Mouse (Mus musculus): ENCODE measurements at regions not wholly inside any gene's neighbourhood (a gene's known extent, or its start where the extent isn't known, plus 50 kb on each side); places are given as distances from the start of the nearest gene placed in this dataset.

DNA sequence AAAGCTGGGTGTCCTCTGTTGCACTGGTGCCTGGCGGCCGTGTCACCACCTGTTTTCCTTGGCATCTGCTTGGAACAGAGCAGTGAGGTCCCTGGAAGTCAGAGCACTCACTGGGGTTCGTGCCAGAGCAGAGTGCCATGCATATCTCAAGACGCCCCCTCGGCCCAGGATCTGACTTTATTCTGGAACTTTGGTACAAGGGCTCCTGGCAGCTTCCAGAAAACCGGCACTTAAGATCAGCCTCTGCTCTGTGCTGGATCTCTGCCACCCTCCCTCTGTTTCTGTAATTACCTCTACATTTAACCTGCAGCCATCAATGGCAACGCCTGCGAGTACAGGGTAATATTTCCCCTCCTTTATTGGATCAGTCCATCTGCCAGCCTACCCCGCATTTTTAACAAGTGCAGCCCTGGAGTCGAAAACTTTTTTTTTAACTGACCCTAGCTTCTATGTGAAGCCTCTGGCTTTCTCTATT is 416.9 kb downstream of the Nr2f2 start:
- H3K27me3 ChIP-seq (replicated peaks; ENCODE audit: control insufficient read depth, insufficient read depth, low read length) = no peaks in the 10 kb centered on the region
- no peaks in the 10 kb centered on the region for H3K36me3 ChIP-seq (ENCODE audit: control insufficient read depth, insufficient read depth, low read length)
- ATAC-seq (ENCODE audit: low read depth) = no peak
- 48% methylated on average over 10 of the region's 10 CpGs for WGBS
- no peak overlapping the region for H3K4me2 ChIP-seq (ENCODE audit: low read depth, low read length)
- DNase-seq (ENCODE audit: low spot score) = peak; percentile 36
- H3K9me3 ChIP-seq (ENCODE audit: control insufficient read depth, low read length) = no peaks in the 10 kb centered on the region
- H3K9ac ChIP-seq (ENCODE audit: low read depth, low read length) = no peak overlapping the region
- 0 out of 2 replicates have a peak, but pooled peaks cover 3% of the 10 kb centered on the region for H3K4me1 ChIP-seq (ENCODE audit: control insufficient read depth, insufficient read depth, low read length)
- no peak overlapping the region for H3K4me3 ChIP-seq (ENCODE audit: low read depth, low read length)
- H3K27ac ChIP-seq (replicated peaks; ENCODE audit: low read depth, low read length) = no peak overlapping the region

GRCm38 (mm10) chr7:69946396-69946795 is 420.1 kb downstream of the Nr2f2 start:
- Histone ChIP-seq H3K4me3 (ENCODE audit: low read depth, low read length) (no peak overlapping the region), H3K9me3 (ENCODE audit: control insufficient read depth, low read length) (no peaks in the 10 kb centered on the region), H3K4me2 (ENCODE audit: low read depth, low read length) (no peak overlapping the region), H3K4me1 (ENCODE audit: control insufficient read depth, insufficient read depth, low read length) (0 out of 2 replicates have a peak, but pooled peaks cover 3% of the 10 kb centered on the region), H3K27me3 (replicated peaks; ENCODE audit: control insufficient read depth, insufficient read depth, low read length) (no peaks in the 10 kb centered on the region), H3K9ac (ENCODE audit: low read depth, low read length) (no peak overlapping the region), H3K36me3 (ENCODE audit: control insufficient read depth, insufficient read depth, low read length) (no peaks in the 10 kb centered on the region), H3K27ac (replicated peaks; ENCODE audit: low read depth, low read length) (no peak overlapping the region)
- WGBS = 79% methylated on average over 3 of the region's 3 CpGs
- DNase-seq (ENCODE audit: low spot score) (no peak), ATAC-seq (ENCODE audit: low read depth) (no peak)

GRCm38 (mm10) chr7:69941881-69942280 is 424.7 kb downstream of the Nr2f2 start:
- Histone ChIP-seq H3K9ac (ENCODE audit: low read depth, low read length) (no peak overlapping the region), H3K9me3 (ENCODE audit: control insufficient read depth, low read length) (no peaks in the 10 kb centered on the region), H3K36me3 (ENCODE audit: control insufficient read depth, insufficient read depth, low read length) (no peaks in the 10 kb centered on the region), H3K4me2 (ENCODE audit: low read depth, low read length) (no peak overlapping the region), H3K4me1 (ENCODE audit: control insufficient read depth, insufficient read depth, low read length) (no peaks in the 10 kb centered on the region), H3K27me3 (replicated peaks; ENCODE audit: control insufficient read depth, insufficient read depth, low read length) (no peaks in the 10 kb centered on the region), H3K27ac (replicated peaks; ENCODE audit: low read depth, low read length) (no peak overlapping the region), H3K4me3 (ENCODE audit: low read depth, low read length) (no peak overlapping the region)
- no peak for ATAC-seq (ENCODE audit: low read depth)
- no peak for DNase-seq (ENCODE audit: low spot score)
- 91% methylated on average over 6 of the region's 6 CpGs for WGBS

DNA sequence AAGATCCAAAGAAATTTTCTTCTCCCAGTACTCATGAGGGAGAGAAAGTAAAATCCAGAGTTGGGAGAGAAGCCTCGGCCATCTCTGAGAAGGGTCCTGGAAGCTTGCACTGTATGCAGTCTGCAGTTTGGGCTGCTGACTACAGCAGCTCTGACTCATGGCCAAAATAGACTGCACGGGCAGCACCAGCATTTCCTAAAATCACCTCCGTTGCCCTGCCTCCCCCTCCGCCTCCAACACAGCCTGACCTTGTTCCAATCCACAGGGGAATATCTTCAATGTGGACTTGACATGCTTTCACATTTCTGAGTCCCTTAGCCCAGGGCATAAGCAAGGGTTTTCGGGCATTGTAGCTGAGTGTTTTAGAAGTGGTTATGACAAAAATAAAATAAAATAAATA is 441.3 kb downstream of the Nr2f2 start:
- H3K27me3 ChIP-seq (replicated peaks; ENCODE audit: control insufficient read depth, insufficient read depth, low read length) = no peaks in the 10 kb centered on the region
- H3K9me3 ChIP-seq (ENCODE audit: control insufficient read depth, low read length) = 0 out of 2 replicates have a peak, but pooled peaks cover 3% of the 10 kb centered on the region
- WGBS = 88% methylated on average over 5 of the region's 5 CpGs
- ATAC-seq (ENCODE audit: low read depth) (no peak), DNase-seq (ENCODE audit: low spot score) (no peak)
- no peak overlapping the region for H3K4me3 ChIP-seq (ENCODE audit: low read depth, low read length)
- H3K4me2 ChIP-seq (ENCODE audit: low read depth, low read length) = no peak overlapping the region
- no peak overlapping the region for H3K27ac ChIP-seq (replicated peaks; ENCODE audit: low read depth, low read length)
- H3K4me1 ChIP-seq (ENCODE audit: control insufficient read depth, insufficient read depth, low read length) = no peaks in the 10 kb centered on the region
- no peaks in the 10 kb centered on the region for H3K36me3 ChIP-seq (ENCODE audit: control insufficient read depth, insufficient read depth, low read length)
- no peak overlapping the region for H3K9ac ChIP-seq (ENCODE audit: low read depth, low read length)

- Histone ChIP-seq H3K4me2 (ENCODE audit: low read depth, low read length) (no peak overlapping the region), H3K4me3 (ENCODE audit: low read depth, low read length) (no peak overlapping the region), H3K9ac (ENCODE audit: low read depth, low read length) (no peak overlapping the region), H3K27ac (replicated peaks; ENCODE audit: low read depth, low read length) (no peak overlapping the region), H3K9me3 (ENCODE audit: control insufficient read depth, low read length) (0 out of 2 replicates have a peak, but pooled peaks cover 3% of the 10 kb centered on the region), H3K4me1 (ENCODE audit: control insufficient read depth, insufficient read depth, low read length) (no peaks in the 10 kb centered on the region), H3K27me3 (replicated peaks; ENCODE audit: control insufficient read depth, insufficient read depth, low read length) (no peaks in the 10 kb centered on the region), H3K36me3 (ENCODE audit: control insufficient read depth, insufficient read depth, low read length) (no peaks in the 10 kb centered on the region)
- ATAC-seq (ENCODE audit: low read depth) (no peak), DNase-seq (ENCODE audit: low spot score) (no peak)
These were observed 442.0 kb downstream of the Nr2f2 start for GRCm38 (mm10) chr7:69924551-69924950.

- Histone ChIP-seq H3K4me1 (ENCODE audit: control insufficient read depth, insufficient read depth, low read length) (no peaks in the 10 kb centered on the region), H3K27me3 (replicated peaks; ENCODE audit: control insufficient read depth, insufficient read depth, low read length) (no peaks in the 10 kb centered on the region), H3K4me3 (ENCODE audit: low read depth, low read length) (no peak overlapping the region), H3K9ac (ENCODE audit: low read depth, low read length) (no peak overlapping the region), H3K27ac (replicated peaks; ENCODE audit: low read depth, low read length) (no peak overlapping the region), H3K9me3 (ENCODE audit: control insufficient read depth, low read length) (no peaks in the 10 kb centered on the region), H3K4me2 (ENCODE audit: low read depth, low read length) (no peak overlapping the region), H3K36me3 (ENCODE audit: control insufficient read depth, insufficient read depth, low read length) (no peaks in the 10 kb centered on the region)
- WGBS = 76% methylated on average over 4 of the region's 4 CpGs
- DNase-seq (ENCODE audit: low spot score) (no peak), ATAC-seq (ENCODE audit: low read depth) (no peak)
These were observed 454.8 kb downstream of the Nr2f2 start for GRCm38 (mm10) chr7:69911760-69912159.

DNA sequence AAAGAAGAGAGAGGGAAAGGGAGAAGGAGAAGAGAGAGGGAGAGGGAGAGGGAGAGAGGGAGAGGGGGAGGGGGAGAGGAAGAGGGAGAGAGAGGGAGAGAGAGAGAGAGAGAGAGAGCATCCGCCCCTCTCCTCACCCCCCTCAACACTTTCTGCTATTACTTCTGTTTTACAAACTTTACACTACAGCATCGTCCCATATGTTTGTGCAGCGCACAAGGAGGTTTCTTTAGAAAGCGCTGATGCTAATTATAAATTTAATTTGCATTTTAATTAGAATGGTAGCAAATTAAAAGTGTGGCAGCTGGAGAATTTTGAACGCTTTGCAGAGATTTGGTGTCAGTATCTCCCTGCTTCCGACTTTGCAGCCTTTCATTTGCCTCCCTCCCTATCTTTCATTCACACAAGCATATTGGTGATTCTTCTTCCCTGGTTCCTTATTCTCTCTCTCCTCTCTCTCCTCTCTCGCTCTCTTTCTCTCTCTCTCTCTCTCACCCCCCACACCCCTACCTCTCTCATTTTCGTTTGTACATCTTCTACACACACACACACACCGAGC is 476.0 kb downstream of the Nr2f2 start:
- ATAC-seq (ENCODE audit: low read depth) = no peak

GRCm38 (mm10) chr7:69888251-69888650 is 478.3 kb downstream of the Nr2f2 start:
- Histone ChIP-seq H3K4me3 (ENCODE audit: low read depth, low read length) (no peak overlapping the region), H3K36me3 (ENCODE audit: control insufficient read depth, insufficient read depth, low read length) (no peaks in the 10 kb centered on the region), H3K4me1 (ENCODE audit: control insufficient read depth, insufficient read depth, low read length) (no peaks in the 10 kb centered on the region), H3K9me3 (ENCODE audit: control insufficient read depth, low read length) (no peaks in the 10 kb centered on the region), H3K4me2 (ENCODE audit: low read depth, low read length) (no peak overlapping the region), H3K27me3 (replicated peaks; ENCODE audit: control insufficient read depth, insufficient read depth, low read length) (no peaks in the 10 kb centered on the region), H3K27ac (replicated peaks; ENCODE audit: low read depth, low read length) (no peak overlapping the region), H3K9ac (ENCODE audit: low read depth, low read length) (no peak overlapping the region)
- DNase-seq (ENCODE audit: low spot score) = no peak
- WGBS = 84% methylated on average over 7 of the region's 7 CpGs
- no peak for ATAC-seq (ENCODE audit: low read depth)

More for the DNA sequence above, 476.0 kb downstream of the Nr2f2 start:
- no peaks in the 10 kb centered on the region for H3K4me1 ChIP-seq (ENCODE audit: control insufficient read depth, insufficient read depth, low read length)
- H3K27ac ChIP-seq (replicated peaks; ENCODE audit: low read depth, low read length) = no peak overlapping the region
- DNase-seq (ENCODE audit: low spot score) = no peak
- 71% methylated on average over 9 of the region's 9 CpGs for WGBS
- H3K36me3 ChIP-seq (ENCODE audit: control insufficient read depth, insufficient read depth, low read length) = no peaks in the 10 kb centered on the region
- H3K27me3 ChIP-seq (replicated peaks; ENCODE audit: control insufficient read depth, insufficient read depth, low read length) = no peaks in the 10 kb centered on the region
- no peak overlapping the region for H3K9ac ChIP-seq (ENCODE audit: low read depth, low read length)
- no peak overlapping the region for H3K4me2 ChIP-seq (ENCODE audit: low read depth, low read length)
- no peaks in the 10 kb centered on the region for H3K9me3 ChIP-seq (ENCODE audit: control insufficient read depth, low read length)
- no peak overlapping the region for H3K4me3 ChIP-seq (ENCODE audit: low read depth, low read length)

DNA sequence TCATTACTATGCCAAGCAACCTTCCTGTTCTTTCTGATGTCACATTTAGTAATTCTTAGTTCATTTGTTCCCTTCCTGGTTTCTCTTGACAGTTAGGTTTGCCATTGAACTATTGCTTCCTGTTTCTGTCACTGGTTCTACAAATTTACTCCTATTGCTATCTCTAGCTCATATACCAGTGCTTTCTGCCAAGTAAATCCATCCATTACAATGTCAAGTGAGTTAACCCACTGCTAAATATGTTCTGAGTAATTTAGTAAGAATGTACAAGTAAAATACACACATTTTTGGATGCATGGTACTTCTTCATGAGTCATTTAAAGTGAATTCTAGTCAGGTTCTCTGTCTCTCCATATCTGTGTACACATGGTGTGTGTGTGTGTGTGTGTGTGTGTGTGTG is 489.5 kb downstream of the Nr2f2 start:
- Histone ChIP-seq H3K4me3 (ENCODE audit: low read depth, low read length) (no peak overlapping the region), H3K9ac (ENCODE audit: low read depth, low read length) (no peak overlapping the region), H3K9me3 (ENCODE audit: control insufficient read depth, low read length) (no peaks in the 10 kb centered on the region), H3K4me1 (ENCODE audit: control insufficient read depth, insufficient read depth, low read length) (no peaks in the 10 kb centered on the region), H3K4me2 (ENCODE audit: low read depth, low read length) (no peak overlapping the region), H3K36me3 (ENCODE audit: control insufficient read depth, insufficient read depth, low read length) (no peaks in the 10 kb centered on the region), H3K27ac (replicated peaks; ENCODE audit: low read depth, low read length) (no peak overlapping the region), H3K27me3 (replicated peaks; ENCODE audit: control insufficient read depth, insufficient read depth, low read length) (no peaks in the 10 kb centered on the region)
- no peak for ATAC-seq (ENCODE audit: low read depth)
- DNase-seq (ENCODE audit: low spot score) = no peak

Data from embryonic facial prominence, embryonic 14.5 days (tissue).